Mouse (Mus musculus): ENCODE results near the gene Pip5k1c. TPM values are rescaled to one million over a fixed set of nuclear protein-coding genes. Genes with fewer than 3 reads are reported as not detected.

The Pip5k1c gene
- polyA plus RNA-seq, 1 experiment from 2014 or later = 147 TPM

DNA sequence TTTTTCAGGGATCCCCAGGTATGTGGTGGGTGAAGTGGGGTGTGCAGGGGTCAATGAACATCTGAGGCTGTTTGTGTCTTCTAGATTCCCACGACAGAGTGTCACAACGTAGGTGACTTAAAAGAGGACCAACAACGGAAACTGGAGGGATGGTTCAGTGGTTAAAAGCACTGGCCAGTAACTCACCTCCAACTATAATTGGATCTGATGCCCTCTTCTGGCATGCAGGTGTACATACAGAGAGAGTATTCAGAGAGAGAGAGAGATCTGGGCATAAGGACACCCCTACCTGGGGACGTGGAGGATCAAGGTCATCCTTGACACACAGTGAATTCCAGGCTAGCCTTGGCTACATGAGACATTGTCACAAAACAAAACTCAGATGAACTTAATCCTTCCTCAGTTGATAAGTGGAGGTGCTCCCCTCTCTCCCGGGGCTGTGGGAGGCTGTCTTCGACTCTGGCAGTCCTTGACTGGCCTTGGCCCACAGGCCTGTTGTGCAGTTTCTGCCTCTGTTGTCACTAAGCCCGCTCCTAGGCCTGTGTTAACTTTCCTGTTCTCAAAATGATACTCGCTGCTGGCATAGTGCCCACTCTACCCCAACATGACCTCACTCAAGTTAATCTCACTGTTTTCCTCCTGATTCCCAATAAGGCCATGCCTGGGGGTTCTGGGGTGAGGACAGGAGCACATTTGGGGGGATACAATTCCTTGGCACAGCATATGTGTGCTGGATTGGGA is 51.8 kb downstream of the Pip5k1c start:
- no peak for ATAC-seq
- no peaks in the 10 kb centered on the region for H3K36me3 ChIP-seq (ENCODE audit: control insufficient read depth, insufficient read depth, low read length)

DNA sequence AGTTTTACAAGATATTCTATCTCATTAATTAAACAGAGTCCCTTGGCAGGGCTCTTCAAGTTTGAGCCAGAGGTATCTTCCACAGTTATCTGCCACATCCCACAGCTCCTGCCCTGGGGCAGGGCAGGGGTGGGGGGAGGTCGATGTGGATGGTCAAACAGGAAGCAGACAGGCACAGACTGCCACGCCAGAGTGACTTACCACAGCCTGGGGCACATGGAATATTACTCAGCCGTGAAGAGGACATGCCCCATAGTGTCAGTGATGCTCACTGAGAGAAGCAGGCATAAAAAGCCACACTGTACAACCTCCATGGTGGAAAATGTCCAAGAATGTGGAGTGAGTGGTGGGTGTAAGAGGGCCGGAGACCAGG is 52.4 kb downstream of the Pip5k1c start:
- peaks cover 38% of the 10 kb centered on the region for H3K27me3 ChIP-seq (ENCODE audit: control insufficient read depth, insufficient read depth, low read depth, low read length)
- 85% methylated on average over 4 of the region's 4 CpGs for WGBS

More for the DNA sequence above, 51.8 kb downstream of the Pip5k1c start:
- H3K27ac ChIP-seq (ENCODE audit: low read length) = no peak overlapping the region
- no peak overlapping the region for H3K9ac ChIP-seq (ENCODE audit: low read depth, low read length)
- H3K4me1 ChIP-seq (ENCODE audit: control insufficient read depth, insufficient read depth, low read length) = peaks cover 15% of the 10 kb centered on the region
- peaks cover 38% of the 10 kb centered on the region for H3K27me3 ChIP-seq (ENCODE audit: control insufficient read depth, insufficient read depth, low read depth, low read length)
- H3K4me2 ChIP-seq (ENCODE audit: low read length) = no peak overlapping the region
- no peaks in the 10 kb centered on the region for H3K9me3 ChIP-seq (replicated peaks; ENCODE audit: control insufficient read depth, low read length, poor library complexity, severe bottlenecking)
- H3K4me3 ChIP-seq (ENCODE audit: low read depth, low read length) = no peak overlapping the region
- 58% methylated on average over 8 of the region's 8 CpGs for WGBS

DNA sequence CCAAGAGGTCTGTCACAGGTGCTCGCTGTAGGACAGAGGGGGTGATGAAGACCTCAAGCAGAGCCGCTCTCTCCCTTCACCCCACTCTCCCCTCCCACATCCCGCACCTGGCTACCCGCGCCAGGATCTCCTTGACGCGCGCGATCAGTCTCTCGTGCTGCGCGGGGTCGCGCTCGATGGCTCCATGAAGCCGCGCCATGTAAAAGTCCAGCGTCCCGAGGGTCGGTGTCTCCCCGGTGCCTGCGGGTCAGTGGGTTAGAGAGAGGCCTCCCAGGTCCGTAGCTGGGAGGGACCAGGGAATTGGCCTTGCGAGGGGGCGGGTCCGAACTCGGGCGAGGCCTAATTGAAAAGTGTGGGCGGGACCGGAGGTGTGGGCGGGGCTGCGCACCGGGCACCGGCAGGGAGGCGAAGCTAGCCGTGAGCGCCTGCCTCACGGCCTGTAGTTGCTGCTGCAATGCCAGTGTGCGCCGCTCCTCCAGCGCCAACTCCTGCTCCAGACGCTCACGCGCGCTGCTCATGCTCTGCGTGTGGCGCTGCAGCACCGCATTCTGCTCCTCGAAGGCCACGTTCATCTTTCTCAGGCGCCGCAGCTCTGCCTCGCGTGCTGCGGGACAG is 53.8 kb downstream of the Pip5k1c start:
- ATAC-seq = 0 out of 2 replicates have a peak, but pooled peaks have one; percentile 15
- Histone ChIP-seq H3K9ac (ENCODE audit: low read depth, low read length) (peak overlapping the region; percentile 57), H3K4me2 (ENCODE audit: low read length) (peak overlapping the region; percentile 65), H3K9me3 (replicated peaks; ENCODE audit: control insufficient read depth, low read length, poor library complexity, severe bottlenecking) (no peaks in the 10 kb centered on the region), H3K36me3 (ENCODE audit: control insufficient read depth, insufficient read depth, low read length) (no peaks in the 10 kb centered on the region), H3K27me3 (ENCODE audit: control insufficient read depth, insufficient read depth, low read depth, low read length) (peaks cover 30% of the 10 kb centered on the region), H3K4me3 (ENCODE audit: low read depth, low read length) (peak overlapping the region; percentile 37), H3K4me1 (ENCODE audit: control insufficient read depth, insufficient read depth, low read length) (peaks cover 25% of the 10 kb centered on the region), H3K27ac (ENCODE audit: low read length) (no peak overlapping the region)
- 8% methylated on average over 51 of the region's 55 CpGs for WGBS

More for the DNA sequence above, 52.4 kb downstream of the Pip5k1c start:
- no peaks in the 10 kb centered on the region for H3K36me3 ChIP-seq (ENCODE audit: control insufficient read depth, insufficient read depth, low read length)
- no peak overlapping the region for H3K27ac ChIP-seq (ENCODE audit: low read length)
- no peak for ATAC-seq
- H3K4me2 ChIP-seq (ENCODE audit: low read length) = no peak overlapping the region
- no peaks in the 10 kb centered on the region for H3K9me3 ChIP-seq (replicated peaks; ENCODE audit: control insufficient read depth, low read length, poor library complexity, severe bottlenecking)
- peaks cover 19% of the 10 kb centered on the region for H3K4me1 ChIP-seq (ENCODE audit: control insufficient read depth, insufficient read depth, low read length)
- no peak overlapping the region for H3K4me3 ChIP-seq (ENCODE audit: low read depth, low read length)
- H3K9ac ChIP-seq (ENCODE audit: low read depth, low read length) = no peak overlapping the region

DNA sequence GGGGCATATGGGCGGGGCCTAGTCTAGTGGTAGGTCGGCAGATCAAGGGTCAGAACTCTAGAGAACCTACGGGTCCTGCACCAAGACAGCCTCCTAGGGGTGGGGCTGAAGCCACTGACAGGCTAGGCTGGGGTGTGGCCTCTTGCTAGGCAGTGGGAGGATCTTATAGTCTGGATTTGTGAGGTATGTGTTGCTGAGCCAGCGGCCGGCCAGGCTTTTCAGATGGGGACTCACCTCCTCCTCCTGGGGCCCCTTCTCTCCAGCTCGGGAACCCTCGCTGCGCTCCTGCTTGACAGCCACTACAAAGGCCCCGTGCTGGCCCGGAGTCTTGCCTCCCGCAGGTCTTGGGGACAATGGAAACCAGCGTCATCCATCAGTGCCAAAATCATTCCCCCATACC is 56.4 kb downstream of the Pip5k1c start:
- peak overlapping the region; percentile 24; the same call in 1 of the 2 replicates for H3K9ac ChIP-seq (ENCODE audit: low read depth, low read length)
- H3K4me3 ChIP-seq (ENCODE audit: low read depth, low read length) = no peak overlapping the region
- WGBS = 3% methylated on average over 12 of the region's 12 CpGs
- peaks cover 12% of the 10 kb centered on the region for H3K27me3 ChIP-seq (ENCODE audit: control insufficient read depth, insufficient read depth, low read depth, low read length)
- peak overlapping the region; percentile 95 for H3K4me2 ChIP-seq (ENCODE audit: low read length)
- H3K9me3 ChIP-seq (replicated peaks; ENCODE audit: control insufficient read depth, low read length, poor library complexity, severe bottlenecking) = no peaks in the 10 kb centered on the region
- peaks cover 18% of the 10 kb centered on the region for H3K4me1 ChIP-seq (ENCODE audit: control insufficient read depth, insufficient read depth, low read length)
- no peak overlapping the region for H3K27ac ChIP-seq (ENCODE audit: low read length)
- H3K36me3 ChIP-seq (ENCODE audit: control insufficient read depth, insufficient read depth, low read length) = no peaks in the 10 kb centered on the region
- ATAC-seq = no peak

DNA sequence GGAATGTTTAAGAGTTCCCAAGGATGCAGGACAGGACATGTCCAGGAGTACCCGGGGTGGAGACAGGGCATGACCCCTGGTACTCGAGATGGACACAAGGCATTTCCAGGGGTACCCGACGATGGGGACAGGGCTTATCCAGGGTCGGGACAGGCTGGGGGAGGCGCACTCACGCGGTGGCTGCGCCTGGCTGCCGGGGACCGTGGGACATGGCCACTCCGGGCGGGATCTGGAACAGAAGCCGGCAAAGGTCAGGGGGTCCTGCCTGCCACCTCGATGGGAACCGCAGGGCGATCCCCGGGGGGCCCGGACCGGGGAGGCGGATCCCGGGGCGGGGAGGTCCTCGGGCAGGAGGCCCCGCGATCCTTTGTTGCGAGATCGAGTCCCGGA is 57.2 kb downstream of the Pip5k1c start:
- no peak overlapping the region for H3K27ac ChIP-seq (ENCODE audit: low read length)
- H3K4me3 ChIP-seq (ENCODE audit: low read depth, low read length) = peak overlapping the region; percentile 63
- H3K9ac ChIP-seq (ENCODE audit: low read depth, low read length) = peak overlapping the region; percentile 67
- H3K4me1 ChIP-seq (ENCODE audit: control insufficient read depth, insufficient read depth, low read length) = peaks cover 18% of the 10 kb centered on the region
- 0% methylated on average over 24 of the region's 29 CpGs for whole genome bisulfite sequencing
- H3K9me3 ChIP-seq (replicated peaks; ENCODE audit: control insufficient read depth, low read length, poor library complexity, severe bottlenecking) = no peaks in the 10 kb centered on the region
- no peaks in the 10 kb centered on the region for H3K36me3 ChIP-seq (ENCODE audit: control insufficient read depth, insufficient read depth, low read length)
- peak; percentile 18 for ATAC-seq
- peaks cover 4% of the 10 kb centered on the region for H3K27me3 ChIP-seq (ENCODE audit: control insufficient read depth, insufficient read depth, low read depth, low read length)
- peak overlapping the region; percentile 95 for H3K4me2 ChIP-seq (ENCODE audit: low read length)

DNA sequence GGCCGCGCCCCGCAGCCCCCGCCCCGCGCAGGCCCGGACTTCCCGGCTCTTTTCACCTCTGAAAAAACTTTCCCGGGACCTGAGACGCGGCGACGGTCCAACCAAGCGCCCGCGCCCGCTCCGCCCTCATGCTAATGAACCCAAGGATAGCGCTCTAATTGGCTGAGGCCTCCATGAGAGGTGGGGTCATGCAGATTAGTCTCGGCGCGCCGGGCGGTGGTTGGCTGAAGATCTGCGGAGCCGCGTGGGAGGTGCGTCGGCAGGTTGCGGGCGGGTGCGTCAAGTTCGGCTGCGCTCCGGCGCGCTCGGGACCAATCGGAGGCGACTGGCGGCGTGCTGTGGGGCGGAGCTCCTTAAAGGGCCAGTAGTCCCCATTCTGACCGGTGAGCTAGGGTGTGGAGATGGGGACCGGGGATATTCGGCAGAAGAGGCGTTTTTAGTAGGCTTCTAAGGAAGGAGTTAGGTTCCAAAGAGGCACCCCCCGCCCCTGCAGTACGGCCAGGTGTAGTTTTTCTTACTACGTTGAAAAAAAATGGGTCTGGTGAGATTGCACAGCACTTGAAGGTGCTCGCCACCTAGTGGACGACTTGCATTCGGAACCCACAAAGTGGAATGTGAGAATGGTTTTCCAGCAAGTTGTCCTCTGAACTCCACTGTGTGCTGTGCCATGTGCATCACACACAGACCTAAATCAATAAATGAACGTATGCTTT is 57.7 kb downstream of the Pip5k1c start, which contains the start of gene Hmg20b:
Hmg20b (minus strand) TSS at position 130 of the 713 bp plus-strand sequence.
- Histone ChIP-seq H3K4me2 (ENCODE audit: low read length) (peak within 1 kb of the TSS; percentile 95), H3K4me3 (ENCODE audit: low read depth, low read length) (peak within 1 kb of the TSS; percentile 63), H3K27me3 (ENCODE audit: control insufficient read depth, insufficient read depth, low read depth, low read length) (no peaks in the 10 kb centered on the region; the same call in 1 of the 2 replicates), H3K9me3 (replicated peaks; ENCODE audit: control insufficient read depth, low read length, poor library complexity, severe bottlenecking) (no peaks in the 10 kb centered on the region), H3K9ac (ENCODE audit: low read depth, low read length) (peak within 1 kb of the TSS; percentile 67), H3K4me1 (ENCODE audit: control insufficient read depth, insufficient read depth, low read length) (peaks cover 18% of the 10 kb centered on the region), H3K36me3 (ENCODE audit: control insufficient read depth, insufficient read depth, low read length) (no peaks in the 10 kb centered on the region), H3K27ac (ENCODE audit: low read length) (peak within 1 kb of the TSS; percentile 76)
- peak; percentile 96 for ATAC-seq
- under 1% methylated on average over 52 of the region's 54 CpGs for WGBS

DNA sequence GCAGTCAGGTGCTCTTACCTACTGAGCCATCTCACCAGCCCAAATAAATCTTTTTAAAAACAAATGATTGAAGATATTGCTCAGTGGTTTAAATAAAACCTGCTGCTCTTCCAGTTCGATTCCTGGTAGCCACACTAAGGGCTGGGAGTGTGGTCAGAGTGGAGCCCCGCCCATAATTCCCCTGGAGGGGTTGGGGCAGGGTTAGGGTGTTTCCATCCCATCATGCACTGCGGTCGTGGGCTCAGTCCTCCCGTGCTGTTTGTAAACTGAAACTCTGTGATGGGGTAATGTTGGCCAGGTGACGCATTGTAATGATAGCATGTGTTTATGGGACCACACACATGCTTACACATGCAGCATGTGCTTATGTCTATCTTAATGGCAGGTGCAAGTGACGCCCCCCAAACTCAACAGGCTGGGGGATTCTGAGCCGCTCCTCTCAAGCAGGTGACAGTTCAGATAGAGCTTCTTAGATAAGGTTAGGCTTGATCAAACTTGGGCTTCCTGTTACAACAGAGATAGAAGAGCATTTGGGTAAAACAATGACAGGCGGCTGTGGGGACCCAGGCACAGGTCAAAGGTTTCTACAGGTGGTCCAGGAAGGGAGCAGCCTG is 59.0 kb downstream of the Pip5k1c start:
- Histone ChIP-seq H3K4me1 (ENCODE audit: control insufficient read depth, insufficient read depth, low read length) (peaks cover 14% of the 10 kb centered on the region), H3K9me3 (replicated peaks; ENCODE audit: control insufficient read depth, low read length, poor library complexity, severe bottlenecking) (no peaks in the 10 kb centered on the region), H3K9ac (ENCODE audit: low read depth, low read length) (no peak overlapping the region), H3K27ac (ENCODE audit: low read length) (no peak overlapping the region), H3K4me3 (ENCODE audit: low read depth, low read length) (no peak overlapping the region), H3K4me2 (ENCODE audit: low read length) (no peak overlapping the region), H3K27me3 (ENCODE audit: control insufficient read depth, insufficient read depth, low read depth, low read length) (no peaks in the 10 kb centered on the region; the same call in 1 of the 2 replicates), H3K36me3 (ENCODE audit: control insufficient read depth, insufficient read depth, low read length) (no peaks in the 10 kb centered on the region)
- WGBS = 36% methylated on average over 9 of the region's 9 CpGs
- no peak for ATAC-seq

DNA sequence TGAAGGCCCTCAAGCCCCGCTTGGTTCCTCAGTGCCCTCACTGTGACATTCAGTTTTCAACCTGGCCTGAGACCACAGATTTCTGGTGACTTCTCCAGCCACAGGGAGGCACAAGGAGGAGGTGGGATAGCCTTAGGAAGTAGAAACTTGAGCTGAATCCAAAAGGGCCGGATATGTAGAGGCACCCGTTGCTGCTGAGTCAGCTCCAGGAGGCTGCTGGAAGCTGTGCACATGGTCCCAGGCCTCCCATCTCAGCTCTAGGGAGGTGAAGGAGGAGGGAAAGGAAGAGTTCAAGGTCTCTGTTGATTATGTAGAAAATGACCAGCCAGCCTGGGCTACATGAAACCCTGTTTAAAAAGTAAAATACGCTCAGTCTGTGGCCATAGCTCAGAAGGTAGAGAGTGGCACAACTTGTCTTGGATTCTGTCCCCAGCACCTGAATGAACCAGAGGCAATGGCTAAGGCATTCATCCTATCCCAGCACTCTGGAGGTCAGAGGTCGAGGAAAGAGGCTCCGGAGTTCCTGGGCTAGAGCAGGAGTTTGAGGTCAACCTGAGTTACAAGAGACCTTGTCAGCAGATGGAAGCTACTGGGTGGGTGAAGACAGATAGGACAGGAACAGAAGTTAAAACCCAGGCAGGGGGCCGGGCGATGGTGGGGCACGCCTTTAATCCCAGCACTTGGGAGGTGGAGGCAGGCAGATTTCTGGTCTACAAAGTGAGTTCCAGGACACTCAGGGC is 62.1 kb downstream of the Pip5k1c start:
- no peak for ATAC-seq
- peaks cover 18% of the 10 kb centered on the region for H3K4me1 ChIP-seq (ENCODE audit: control insufficient read depth, insufficient read depth, low read length)
- H3K27me3 ChIP-seq (ENCODE audit: control insufficient read depth, insufficient read depth, low read depth, low read length) = no peaks in the 10 kb centered on the region
- no peaks in the 10 kb centered on the region for H3K36me3 ChIP-seq (ENCODE audit: control insufficient read depth, insufficient read depth, low read length)
- H3K9ac ChIP-seq (ENCODE audit: low read depth, low read length) = no peak overlapping the region
- H3K27ac ChIP-seq (ENCODE audit: low read length) = no peak overlapping the region
- H3K4me3 ChIP-seq (ENCODE audit: low read depth, low read length) = no peak overlapping the region
- H3K9me3 ChIP-seq (replicated peaks; ENCODE audit: control insufficient read depth, low read length, poor library complexity, severe bottlenecking) = no peaks in the 10 kb centered on the region
- 49% methylated on average over 9 of the region's 9 CpGs for WGBS
- H3K4me2 ChIP-seq (ENCODE audit: low read length) = no peak overlapping the region
